8 mouse cellular contexts compared by ENCODE assay signal in the genomic region with DNA sequence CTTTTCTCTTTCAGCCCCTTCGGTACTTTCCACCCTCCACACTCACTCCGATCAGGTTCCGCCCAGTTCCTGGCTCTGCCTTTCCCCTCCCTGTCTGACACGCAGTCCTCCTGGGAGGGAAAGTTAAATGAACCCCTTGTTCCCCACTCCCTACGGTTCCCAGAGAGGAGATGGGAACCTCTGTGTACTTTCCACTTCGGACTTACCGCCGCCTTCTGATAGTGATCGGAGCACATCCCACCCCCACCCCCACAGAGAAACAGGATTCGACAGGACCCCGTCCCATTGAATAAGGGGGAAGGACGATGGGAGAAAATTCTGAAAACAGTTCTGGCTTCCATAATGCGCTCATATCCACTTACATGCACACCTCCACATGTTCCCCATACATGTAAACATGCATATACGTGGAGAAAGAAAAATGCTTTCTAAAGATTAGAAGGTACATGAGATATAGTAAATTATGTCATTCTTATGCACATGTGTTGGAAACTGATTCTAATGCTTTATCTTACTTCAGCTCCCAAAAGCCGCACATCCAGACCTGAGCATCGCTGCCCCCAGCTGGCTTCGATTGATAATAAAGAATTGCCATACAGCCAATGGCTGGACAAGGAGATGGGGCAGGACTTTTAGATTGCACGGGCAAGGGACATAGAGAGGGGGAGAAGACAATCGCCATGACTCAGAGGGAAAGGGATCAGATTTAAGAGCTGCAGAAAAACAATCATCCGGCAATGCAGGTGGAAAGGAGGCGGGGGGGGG. TPM values are rescaled to one million over a fixed set of nuclear protein-coding genes. Genes with fewer than 3 reads are reported as not detected.
A peak's percentile ranks its signal among the peaks of the same experiment; 100 is the strongest.
DNase-seq lines count a peak whose midpoint lies in the region; TF ChIP-seq lines count a peak whose summit lies in the region.

No protein-coding gene starts in this region.

- H3K79me2 ChIP-seq in myocyte (ENCODE audit: control insufficient read depth, insufficient read depth), result no peaks in the 10 kb centered on the region

- H3K4me1 ChIP-seq in thymus, adult 2 months (replicated peaks; ENCODE audit: control insufficient read depth, insufficient read depth, low read length), result peaks cover 10% of the 10 kb centered on the region

- no peak overlapping the region for H3K27ac ChIP-seq in thymus, adult 2 months (ENCODE audit: control insufficient read depth, insufficient read depth, low read length)

- H3K4me2 ChIP-seq in myocyte (ENCODE audit: low read depth), result peak overlapping the region; percentile 59

- WGBS in thymus, adult 2 months, result 3% methylated on average over 19 of the region's 21 CpGs

- no peaks in the 10 kb centered on the region for H3K27me3 ChIP-seq in thymus, adult 2 months (ENCODE audit: control insufficient read depth, insufficient read depth, low read length)
- no peaks in the 10 kb centered on the region for H3K27me3 ChIP-seq in myocyte (ENCODE audit: control insufficient read depth, insufficient read depth, insufficient read length)

- peak; percentile 14 for DNase-seq in adrenal gland, postnatal 14 days
- DNase-seq in adrenal gland, adult 8-10 months, result no peak
- no peak for DNase-seq in thymus, adult 2 months
- no peak for DNase-seq in thymus, postnatal 4 days
- DNase-seq in forelimb bud, embryonic 11.5 days (ENCODE audit: low read depth, low spot score), result peak; percentile 20
- DNase-seq in left cerebral cortex, postnatal 36 days (ENCODE audit: low spot score in 2 of 2), result peak; percentile 18 to 31
- DNase-seq in adipocyte (ENCODE audit: low spot score), result no peak

- TF ChIP-seq POLR2A in thymus, adult 2 months (IDR thresholded peaks at IDR 0.05; ENCODE audit: control insufficient read depth, extremely low read depth, insufficient read depth, low read length, poor library complexity), result no peak
- TF ChIP-seq POLR2A in myocyte (IDR thresholded peaks at IDR 0.05; ENCODE audit: insufficient read length, low read depth), result no peak

- intact Hi-C loops in left cerebral cortex, postnatal 36 days (cut with DNase I), result loop anchor here (5.0 to 10.0 kb wide), 2 partner anchors 80 to 153 kb away; no protein-coding TSS in a partner anchor

- H3K4me3 ChIP-seq in thymus, adult 2 months (ENCODE audit: control insufficient read depth, insufficient read depth, low read length), result peak overlapping the region; percentile 0; the same call in 1 of the 2 replicates
- peak overlapping the region; percentile 31 for H3K4me3 ChIP-seq in myocyte

- TF ChIP-seq CTCF in thymus, adult 2 months (IDR thresholded peaks at IDR 0.05; ENCODE audit: borderline replicate concordance, control insufficient read depth, extremely low read depth, insufficient read depth, low read length, poor library complexity), result no peak

- H3K36me3 ChIP-seq in thymus, adult 2 months (ENCODE audit: control insufficient read depth, insufficient read depth, low read length), result no peaks in the 10 kb centered on the region
- H3K36me3 ChIP-seq in myocyte (ENCODE audit: control insufficient read depth, insufficient read depth), result no peaks in the 10 kb centered on the region

- no peak overlapping the region for H3ac ChIP-seq in myocyte (ENCODE audit: control insufficient read depth, insufficient read length)

TF ChIP-seq in myocyte, 11 proteins besides CTCF, POLR2A, EP300 and RAD21:
- TF ChIP-seq CEBPB (IDR thresholded peaks at IDR 0.05; ENCODE audit: insufficient read depth, poor library complexity, severe bottlenecking) (no peak), MYOD1 (IDR thresholded peaks at IDR 0.05; ENCODE audit: control insufficient read depth in 1 of 3, insufficient read length in 2 of 3, low read depth in 2 of 3) (no peak)

RNA-seq across cellular contexts. Expression of gene 1700029F12Rik, which starts 26.5 kb away (rescaled TPM):
- total RNA-seq in adrenal gland, postnatal 14 days (2021), result not detected in 2 replicates
- not detected for total RNA-seq in adrenal gland, adult 8-10 months (2022)
- 1.1 and 4.1 TPM in 2 replicates for polyA plus RNA-seq in thymus, adult 2 months (2012; rRNA removed)
- not detected for total RNA-seq in left cerebral cortex, postnatal 36 days (2021)
- polyA plus RNA-seq in myocyte (2012; fragmentation: generic; extraction: Trizol), result not detected

RNA-seq across cellular contexts. Expression of gene Fam169a, which starts 59.4 kb away (rescaled TPM):
- total RNA-seq in adrenal gland, postnatal 14 days (2021), result 4.5 and 5.7 TPM in 2 replicates
- total RNA-seq in adrenal gland, adult 8-10 months (2022), result 10 to 100 TPM in 2 of 4 experiments, 1 to 10 TPM in 2; 2.4 to 15.4 (median 8.6) TPM
- 0.03 TPM in 1 of 2 replicates, not detected in the other for polyA plus RNA-seq in thymus, adult 2 months (2012; rRNA removed)
- total RNA-seq in left cerebral cortex, postnatal 36 days (2021), result 10 to 100 TPM; 44.6 to 47.7 TPM
- 0.08 TPM for polyA plus RNA-seq in myocyte (2012; fragmentation: generic; extraction: Trizol)

Comparison
In these comparisons a context has a peak if more than half of its experiments do, and no peak if none do; other contexts are left out.
1. DNase-seq: peak in adrenal gland, postnatal 14 days (single experiment), forelimb bud, embryonic 11.5 days (single experiment) and left cerebral cortex, postnatal 36 days (2 of 2); none in adrenal gland, adult 8-10 months (single experiment), thymus, adult 2 months (single experiment), thymus, postnatal 4 days (single experiment) and adipocyte (single experiment).